Mouse (Mus musculus): ENCODE data around the gene Slco3a1.

Gene Slco3a1

GRCm38 (mm10) chr7:74377909-74378308, 176.7 kb downstream of the Slco3a1 start:
- Histone ChIP-seq H3K4me3 (replicated peaks; ENCODE audit: low read length) (no peak overlapping the region), H3K36me3 (ENCODE audit: insufficient read depth, low read length) (no peaks in the 10 kb centered on the region), H3K9me3 (ENCODE audit: low read length) (no peaks in the 10 kb centered on the region), H3K4me1 (replicated peaks; ENCODE audit: low read depth, low read length) (no peaks in the 10 kb centered on the region), H3K27me3 (ENCODE audit: insufficient read depth, low read length) (no peaks in the 10 kb centered on the region; the same call in 1 of the 2 replicates)
- TF ChIP-seq POU5F1 (IDR thresholded peaks at IDR 0.05; ENCODE audit: borderline replicate concordance, low read length): no peak
- TF ChIP-seq NANOG (IDR thresholded peaks at IDR 0.05; ENCODE audit: borderline replicate concordance, low read length): no peak
- TF ChIP-seq CTCF (conservative IDR thresholded peaks at IDR 0.05; ENCODE audit: low read length): no peak

GRCm38 (mm10) chr7:74376397-74377044, 178.1 kb downstream of the Slco3a1 start:
- H3K9me3 ChIP-seq (ENCODE audit: low read length): no peaks in the 10 kb centered on the region
- H3K4me3 ChIP-seq (replicated peaks; ENCODE audit: low read length): no peak overlapping the region
- no peak for TF ChIP-seq POU5F1 (IDR thresholded peaks at IDR 0.05; ENCODE audit: borderline replicate concordance, low read length)
- TF ChIP-seq NANOG (IDR thresholded peaks at IDR 0.05; ENCODE audit: borderline replicate concordance, low read length): no peak
- no peaks in the 10 kb centered on the region; the same call in 1 of the 2 replicates for H3K27me3 ChIP-seq (ENCODE audit: insufficient read depth, low read length)
- H3K4me1 ChIP-seq (replicated peaks; ENCODE audit: low read depth, low read length): no peaks in the 10 kb centered on the region
- H3K36me3 ChIP-seq (ENCODE audit: insufficient read depth, low read length): no peaks in the 10 kb centered on the region

- no peak overlapping the region for H3K4me3 ChIP-seq (replicated peaks; ENCODE audit: low read length)
- no peaks in the 10 kb centered on the region for H3K4me1 ChIP-seq (replicated peaks; ENCODE audit: low read depth, low read length)
- no peaks in the 10 kb centered on the region; the same call in 1 of the 2 replicates for H3K27me3 ChIP-seq (ENCODE audit: insufficient read depth, low read length)
- no peaks in the 10 kb centered on the region for H3K36me3 ChIP-seq (ENCODE audit: insufficient read depth, low read length)
- TF ChIP-seq NANOG (IDR thresholded peaks at IDR 0.05; ENCODE audit: borderline replicate concordance, low read length) (no peak), CTCF (conservative IDR thresholded peaks at IDR 0.05; ENCODE audit: low read length) (no peak), POU5F1 (IDR thresholded peaks at IDR 0.05; ENCODE audit: borderline replicate concordance, low read length) (no peak)
- H3K9me3 ChIP-seq (ENCODE audit: low read length): no peaks in the 10 kb centered on the region
Observed at GRCm38 (mm10) chr7:74375174-74375957, 179.2 kb downstream of the Slco3a1 start.

GRCm38 (mm10) chr7:74373056-74373455, 181.5 kb downstream of the Slco3a1 start:
- TF ChIP-seq POU5F1 (IDR thresholded peaks at IDR 0.05; ENCODE audit: borderline replicate concordance, low read length) (no peak), NANOG (IDR thresholded peaks at IDR 0.05; ENCODE audit: borderline replicate concordance, low read length) (no peak), CTCF (conservative IDR thresholded peaks at IDR 0.05; ENCODE audit: low read length) (no peak)

GRCm38 (mm10) chr7:74372141-74372582, 182.4 kb downstream of the Slco3a1 start:
- TF ChIP-seq NANOG (IDR thresholded peaks at IDR 0.05; ENCODE audit: borderline replicate concordance, low read length): no peak
- no peak for TF ChIP-seq CTCF (conservative IDR thresholded peaks at IDR 0.05; ENCODE audit: low read length)
- no peak for TF ChIP-seq POU5F1 (IDR thresholded peaks at IDR 0.05; ENCODE audit: borderline replicate concordance, low read length)
- Histone ChIP-seq H3K27me3 (ENCODE audit: insufficient read depth, low read length) (no peaks in the 10 kb centered on the region; the same call in 1 of the 2 replicates), H3K36me3 (ENCODE audit: insufficient read depth, low read length) (no peaks in the 10 kb centered on the region)

More at GRCm38 (mm10) chr7:74373056-74373455, 181.5 kb downstream of the Slco3a1 start:
- Histone ChIP-seq H3K36me3 (ENCODE audit: insufficient read depth, low read length) (no peaks in the 10 kb centered on the region), H3K9me3 (ENCODE audit: low read length) (no peaks in the 10 kb centered on the region), H3K4me1 (replicated peaks; ENCODE audit: low read depth, low read length) (no peaks in the 10 kb centered on the region), H3K27me3 (ENCODE audit: insufficient read depth, low read length) (no peaks in the 10 kb centered on the region; the same call in 1 of the 2 replicates), H3K4me3 (replicated peaks; ENCODE audit: low read length) (no peak overlapping the region)

GRCm38 (mm10) chr7:74371656-74372055, 182.9 kb downstream of the Slco3a1 start:
- no peak overlapping the region for H3K4me3 ChIP-seq (replicated peaks; ENCODE audit: low read length)
- TF ChIP-seq POU5F1 (IDR thresholded peaks at IDR 0.05; ENCODE audit: borderline replicate concordance, low read length): no peak
- TF ChIP-seq CTCF (conservative IDR thresholded peaks at IDR 0.05; ENCODE audit: low read length): no peak
- TF ChIP-seq NANOG (IDR thresholded peaks at IDR 0.05; ENCODE audit: borderline replicate concordance, low read length): no peak
- H3K36me3 ChIP-seq (ENCODE audit: insufficient read depth, low read length): no peaks in the 10 kb centered on the region

More at GRCm38 (mm10) chr7:74372141-74372582, 182.4 kb downstream of the Slco3a1 start:
- Histone ChIP-seq H3K4me1 (replicated peaks; ENCODE audit: low read depth, low read length) (no peaks in the 10 kb centered on the region), H3K4me3 (replicated peaks; ENCODE audit: low read length) (no peak overlapping the region), H3K9me3 (ENCODE audit: low read length) (no peaks in the 10 kb centered on the region)

GRCm38 (mm10) chr7:74371208-74371607, 183.4 kb downstream of the Slco3a1 start:
- no peak overlapping the region for H3K4me3 ChIP-seq (replicated peaks; ENCODE audit: low read length)
- H3K4me1 ChIP-seq (replicated peaks; ENCODE audit: low read depth, low read length): no peaks in the 10 kb centered on the region
- no peaks in the 10 kb centered on the region for H3K9me3 ChIP-seq (ENCODE audit: low read length)
- no peaks in the 10 kb centered on the region; the same call in 1 of the 2 replicates for H3K27me3 ChIP-seq (ENCODE audit: insufficient read depth, low read length)
- H3K36me3 ChIP-seq (ENCODE audit: insufficient read depth, low read length): no peaks in the 10 kb centered on the region
- TF ChIP-seq POU5F1 (IDR thresholded peaks at IDR 0.05; ENCODE audit: borderline replicate concordance, low read length): no peak
- TF ChIP-seq NANOG (IDR thresholded peaks at IDR 0.05; ENCODE audit: borderline replicate concordance, low read length): no peak
- TF ChIP-seq CTCF (conservative IDR thresholded peaks at IDR 0.05; ENCODE audit: low read length): 0 out of 2 replicates have a peak, but pooled peaks have one; percentile 9

More at GRCm38 (mm10) chr7:74371656-74372055, 182.9 kb downstream of the Slco3a1 start:
- H3K9me3 ChIP-seq (ENCODE audit: low read length): no peaks in the 10 kb centered on the region
- H3K27me3 ChIP-seq (ENCODE audit: insufficient read depth, low read length): no peaks in the 10 kb centered on the region; the same call in 1 of the 2 replicates
- no peaks in the 10 kb centered on the region for H3K4me1 ChIP-seq (replicated peaks; ENCODE audit: low read depth, low read length)

GRCm38 (mm10) chr7:74369657-74370056, 184.9 kb downstream of the Slco3a1 start:
- TF ChIP-seq CTCF (conservative IDR thresholded peaks at IDR 0.05; ENCODE audit: low read length): peak; percentile 35
- no peak for TF ChIP-seq POU5F1 (IDR thresholded peaks at IDR 0.05; ENCODE audit: borderline replicate concordance, low read length)
- H3K36me3 ChIP-seq (ENCODE audit: insufficient read depth, low read length): no peaks in the 10 kb centered on the region
- no peaks in the 10 kb centered on the region for H3K4me1 ChIP-seq (replicated peaks; ENCODE audit: low read depth, low read length)
- H3K4me3 ChIP-seq (replicated peaks; ENCODE audit: low read length): no peak overlapping the region
- no peaks in the 10 kb centered on the region; the same call in 1 of the 2 replicates for H3K27me3 ChIP-seq (ENCODE audit: insufficient read depth, low read length)
- H3K9me3 ChIP-seq (ENCODE audit: low read length): no peaks in the 10 kb centered on the region

Data from E14TG2a.4 (cell line).